Mouse (Mus musculus): ENCODE results near the gene Olfr732.

Gene Olfr732

GRCm38 (mm10) chr14:50284106-50284505, at the start of gene Olfr732:
Gene Olfr732 (minus strand): TSS chr14:50284206.
- DNase-seq (ENCODE audit: low spot score in 2 of 2) = no peak

- DNase-seq (ENCODE audit: low spot score in 2 of 2) = no peak
Observed at GRCm38 (mm10) chr14:50326661-50327060, 42.7 kb upstream of the Olfr732 start, which contains the start of gene Olfr734. Gene Olfr734 (minus strand): TSS chr14:50326761.

DNA sequence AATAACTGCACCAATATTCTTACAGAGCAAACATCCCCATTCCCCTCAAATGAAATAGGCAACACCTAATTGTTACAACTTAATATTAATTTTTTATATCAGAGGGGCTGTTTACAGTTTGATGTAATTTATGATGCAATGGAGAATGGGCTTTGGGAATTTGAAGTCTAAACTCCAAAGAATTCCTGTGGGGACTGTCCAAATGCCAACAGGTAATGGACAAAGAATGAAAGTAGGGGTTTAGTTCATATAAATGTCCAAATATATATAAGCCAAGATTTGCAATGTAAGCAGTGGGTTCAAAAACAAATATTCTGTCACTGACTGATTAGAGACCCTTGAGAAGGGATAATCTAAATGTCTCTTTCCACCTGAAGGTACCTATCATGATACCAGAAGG, 17.4 kb upstream of the Olfr732 start, which contains the start of gene Olfr733:
Gene Olfr733, minus strand, starts transcription at position 101 of the 400 bp plus-strand sequence.
- no peak for DNase-seq (ENCODE audit: low spot score in 2 of 2)

- no peak for DNase-seq (ENCODE audit: low spot score in 2 of 2)
Observed at GRCm38 (mm10) chr14:50241766-50242165, 42.2 kb downstream of the Olfr732 start, which contains the start of gene Olfr731. Gene Olfr731 (minus strand): TSS chr14:50241866.
